Mouse (Mus musculus) intestine, embryonic 16.5 days (tissue): ENCODE measurements at regions not wholly inside any gene's neighbourhood (a gene's known extent, or its start where the extent isn't known, plus 50 kb on each side); places are given as distances from the start of the nearest gene placed in this dataset.

Source experiments
- ATAC-seq: fragments of 200-750 bp; cut with Nextera tagmentation; 2 replicates; pipeline ENCODE4 v1.8.0; 2017; ENCODE audit warnings: moderate TSS enrichment, moderate library complexity
- H3K27ac ChIP-seq: fragments of 300-500 bp; sonication (generic); 2 replicates; pipeline ENCODE4 v1.5.1; 2014; ENCODE audit warnings: mild to moderate bottlenecking, low read length
- H3K27me3 ChIP-seq: fragments of 300-500 bp; sonication (generic); replicated peaks from 2 replicates; pipeline ENCODE4 v1.6.1; 2014; ENCODE audit warnings: low read length, control low read depth, mixed read lengths; ENCODE audit not compliant: control insufficient read depth, insufficient read depth
- H3K36me3 ChIP-seq: fragments of 300-500 bp; sonication (generic); 2 replicates; pipeline ENCODE4 v1.6.1; 2014; ENCODE audit warnings: low read length, control low read depth; ENCODE audit not compliant: control insufficient read depth, insufficient read depth
- H3K4me1 ChIP-seq: fragments of 300-500 bp; sonication (generic); 2 replicates; pipeline ENCODE4 v1.6.1; 2014; ENCODE audit warnings: low read length, control low read depth, mixed read lengths; ENCODE audit not compliant: control insufficient read depth, insufficient read depth
- H3K4me2 ChIP-seq: fragments of 300-500 bp; sonication (generic); 2 replicates; pipeline ENCODE4 v1.6.1; 2014; ENCODE audit warnings: low read depth, low read length, control low read depth
- H3K4me3 ChIP-seq: fragments of 300-500 bp; sonication (generic); 2 replicates; pipeline ENCODE4 v1.5.1; 2014; ENCODE audit warnings: mild to moderate bottlenecking, low read length
- H3K9ac ChIP-seq: fragments of 300-500 bp; sonication (generic); 2 replicates; pipeline ENCODE4 v1.6.1; 2014; ENCODE audit warnings: low read depth, low read length
- H3K9me3 ChIP-seq: fragments of 300-500 bp; sonication (generic); 2 replicates; pipeline ENCODE4 v1.6.1; 2016; ENCODE audit warnings: low read length, control low read depth; ENCODE audit not compliant: control insufficient read depth
- WGBS: fragments of 180-500 bp; shearing (Covaris S2); extraction: QIAGEN DNeasy Blood & Tissue Kit; methylation state at CpG from one replicate; pipeline ENCODE4 v1.1.7; 2014; 5-methylcytosine and 5-hydroxymethylcytosine counted together

- Histone ChIP-seq H3K36me3 (no peaks in the 10 kb centered on the region), H3K4me2 (no peak overlapping the region), H3K27ac (no peak overlapping the region), H3K9me3 (no peaks in the 10 kb centered on the region), H3K27me3 (no peaks in the 10 kb centered on the region), H3K4me1 (no peaks in the 10 kb centered on the region), H3K4me3 (no peak overlapping the region), H3K9ac (no peak overlapping the region)
- 67% methylated on average over 4 of the region's 4 CpGs for WGBS
- no peak for ATAC-seq
Observed at GRCm38 (mm10) chr13:114685368-114685767, 132.7 kb upstream of the Mocs2 start.

- Histone ChIP-seq H3K9ac (no peak overlapping the region), H3K36me3 (no peaks in the 10 kb centered on the region), H3K27ac (no peak overlapping the region), H3K9me3 (no peaks in the 10 kb centered on the region), H3K4me1 (no peaks in the 10 kb centered on the region), H3K4me2 (no peak overlapping the region), H3K27me3 (no peaks in the 10 kb centered on the region), H3K4me3 (no peak overlapping the region)
- 59% methylated on average over 2 of the region's 2 CpGs for WGBS
- no peak for ATAC-seq
Observed at GRCm38 (mm10) chr13:114712601-114713000, 105.4 kb upstream of the Mocs2 start.

GRCm38 (mm10) chr13:114719771-114720170 lies 98.3 kb upstream of the Mocs2 start:
- H3K27ac ChIP-seq, result no peak overlapping the region
- no peaks in the 10 kb centered on the region for H3K36me3 ChIP-seq
- H3K4me3 ChIP-seq, result no peak overlapping the region
- ATAC-seq, result no peak
- no peaks in the 10 kb centered on the region for H3K4me1 ChIP-seq
- H3K27me3 ChIP-seq, result no peaks in the 10 kb centered on the region
- no peaks in the 10 kb centered on the region for H3K9me3 ChIP-seq
- H3K4me2 ChIP-seq, result no peak overlapping the region
- H3K9ac ChIP-seq, result no peak overlapping the region
- WGBS, result 67% methylated on average over 4 of the region's 4 CpGs

- Histone ChIP-seq H3K4me1 (no peaks in the 10 kb centered on the region), H3K27ac (no peak overlapping the region), H3K9me3 (no peaks in the 10 kb centered on the region), H3K27me3 (no peaks in the 10 kb centered on the region), H3K36me3 (no peaks in the 10 kb centered on the region), H3K9ac (no peak overlapping the region), H3K4me2 (no peak overlapping the region), H3K4me3 (no peak overlapping the region)
- no peak for ATAC-seq
- WGBS, result 78% methylated on average over 4 of the region's 4 CpGs
Observed at GRCm38 (mm10) chr13:114726828-114727227, 91.2 kb upstream of the Mocs2 start.

- Histone ChIP-seq H3K9me3 (no peaks in the 10 kb centered on the region), H3K9ac (no peak overlapping the region), H3K4me2 (no peak overlapping the region), H3K36me3 (no peaks in the 10 kb centered on the region), H3K4me3 (no peak overlapping the region), H3K27me3 (no peaks in the 10 kb centered on the region), H3K27ac (no peak overlapping the region), H3K4me1 (no peaks in the 10 kb centered on the region)
- no peak for ATAC-seq
- WGBS, result 77% methylated on average over 7 of the region's 7 CpGs
Observed at GRCm38 (mm10) chr13:114735066-114735465, 83.0 kb upstream of the Mocs2 start.

GRCm38 (mm10) chr13:114736066-114736465 lies 82.0 kb upstream of the Mocs2 start:
- Histone ChIP-seq H3K27ac (no peak overlapping the region), H3K27me3 (no peaks in the 10 kb centered on the region), H3K4me3 (no peak overlapping the region), H3K4me2 (no peak overlapping the region), H3K9me3 (no peaks in the 10 kb centered on the region), H3K4me1 (no peaks in the 10 kb centered on the region), H3K9ac (no peak overlapping the region), H3K36me3 (no peaks in the 10 kb centered on the region)
- WGBS, result 94% methylated on average over 4 of the region's 4 CpGs
- no peak for ATAC-seq

GRCm38 (mm10) chr13:114742534-114742933 lies 75.5 kb upstream of the Mocs2 start:
- Histone ChIP-seq H3K27me3 (no peaks in the 10 kb centered on the region), H3K27ac (no peak overlapping the region), H3K36me3 (no peaks in the 10 kb centered on the region), H3K4me3 (no peak overlapping the region), H3K9ac (no peak overlapping the region), H3K4me1 (no peaks in the 10 kb centered on the region), H3K4me2 (no peak overlapping the region), H3K9me3 (no peaks in the 10 kb centered on the region)
- WGBS, result 69% methylated on average over 3 of the region's 3 CpGs
- no peak for ATAC-seq

- Histone ChIP-seq H3K4me3 (no peak overlapping the region), H3K9me3 (no peaks in the 10 kb centered on the region), H3K27me3 (no peaks in the 10 kb centered on the region), H3K36me3 (no peaks in the 10 kb centered on the region), H3K4me2 (no peak overlapping the region), H3K4me1 (no peaks in the 10 kb centered on the region), H3K27ac (no peak overlapping the region), H3K9ac (no peak overlapping the region)
- 89% methylated on average over 2 of the region's 2 CpGs for WGBS
- no peak for ATAC-seq
Observed at GRCm38 (mm10) chr13:114745814-114746213, 72.2 kb upstream of the Mocs2 start.

- ATAC-seq, result no peak
- H3K4me2 ChIP-seq, result no peak overlapping the region
Observed at GRCm38 (mm10) chr13:114757459-114757858, 60.6 kb upstream of the Mocs2 start.

GRCm38 (mm10) chr13:114759886-114760285 lies 58.1 kb upstream of the Mocs2 start:
- H3K4me2 ChIP-seq, result no peak overlapping the region
- H3K27ac ChIP-seq, result no peak overlapping the region
- no peak overlapping the region for H3K4me3 ChIP-seq
- H3K9me3 ChIP-seq, result no peaks in the 10 kb centered on the region
- no peaks in the 10 kb centered on the region for H3K27me3 ChIP-seq
- no peak overlapping the region for H3K9ac ChIP-seq
- 89% methylated on average over 1 of the region's 1 CpGs for WGBS
- ATAC-seq, result no peak
- H3K36me3 ChIP-seq, result no peaks in the 10 kb centered on the region
- H3K4me1 ChIP-seq, result no peaks in the 10 kb centered on the region

More at GRCm38 (mm10) chr13:114757459-114757858, 60.6 kb upstream of the Mocs2 start:
- Histone ChIP-seq H3K9me3 (no peaks in the 10 kb centered on the region), H3K9ac (no peak overlapping the region), H3K4me1 (no peaks in the 10 kb centered on the region), H3K27ac (no peak overlapping the region), H3K27me3 (no peaks in the 10 kb centered on the region), H3K36me3 (no peaks in the 10 kb centered on the region), H3K4me3 (no peak overlapping the region)
